In the genomic region with DNA sequence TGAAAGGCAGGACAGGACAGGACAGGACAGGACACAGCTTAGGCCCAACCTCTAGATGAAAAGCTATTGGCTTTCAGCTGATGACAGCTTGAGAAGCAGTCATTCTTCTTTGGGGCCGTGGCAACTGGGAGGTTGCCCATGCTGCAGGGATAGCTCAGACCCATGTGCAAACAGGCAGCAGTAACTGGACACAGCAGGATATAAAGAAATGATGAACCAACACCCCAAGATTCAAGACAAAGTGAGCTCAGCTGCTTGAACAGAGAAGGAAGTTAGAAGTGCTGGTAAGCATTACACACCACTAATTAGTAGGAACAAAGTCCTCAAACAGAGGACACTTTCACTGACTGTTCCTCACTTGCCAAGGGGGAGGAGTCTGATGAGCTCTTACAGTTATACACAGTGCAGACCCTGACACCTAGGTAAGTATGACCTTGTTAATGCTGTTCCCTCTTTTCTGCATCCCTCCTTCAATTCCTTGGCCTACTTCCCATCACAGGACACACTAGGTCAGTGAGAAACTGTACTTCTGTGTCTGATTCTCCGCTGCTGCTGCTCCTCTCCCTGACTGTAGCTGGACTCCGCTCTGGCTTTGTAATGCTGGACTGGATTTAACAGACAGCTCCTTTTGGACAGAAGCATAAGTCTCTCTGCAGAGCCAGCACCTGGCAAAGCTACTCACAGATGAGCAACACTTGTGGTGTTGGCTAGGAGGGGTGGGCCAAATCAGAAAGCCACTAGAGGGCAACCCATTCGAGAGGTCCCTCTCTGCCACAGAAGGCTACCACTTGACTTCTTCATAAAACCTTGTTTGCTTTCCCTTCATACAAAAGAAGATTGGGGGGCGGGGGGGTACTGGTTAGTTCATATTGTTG, we compare ENCODE assay signal across 16 mouse cellular contexts. TPM values are rescaled to one million over a fixed set of nuclear protein-coding genes. Genes with fewer than 3 reads are reported as not detected.
DNase-seq lines count a peak whose midpoint lies in the region; ATAC-seq and TF ChIP-seq lines count a peak whose summit lies in the region.
"Had no signal": no experiment of that assay in that cellular context is flagged by ENCODE, and none has a peak within 500 bp of the region (broad histone marks: within the 10 kb centered on the region; RNA-seq: fewer than 3 reads in every experiment).

No protein-coding gene starts in this region.

- no peak for TF ChIP-seq POLR2A in kidney, adult 2 months (IDR thresholded peaks at IDR 0.05; ENCODE audit: low read depth, low read length)

- 71% methylated on average over 5 of the region's 5 CpGs for WGBS in kidney, adult 2 months
- 85% methylated on average over 5 of the region's 5 CpGs for WGBS in kidney, embryonic 16.5 days

- DNase-seq in cerebellum, postnatal 10 days, result peak; percentile 50 to 61
- no peak for DNase-seq in cerebellum, postnatal 25 days
- peak; percentile 81 for DNase-seq in kidney, adult 2 months
- DNase-seq in gastrocnemius, postnatal 10 days, result peak; percentile 36
- DNase-seq in kidney, postnatal 36 days, result peak; percentile 53 to 71
- no peak for DNase-seq in neural tube, embryonic 10.5 days (ENCODE audit: extremely low spot score, low spot score)
- no peak for DNase-seq in lung, postnatal 4 days
- DNase-seq: adrenal gland, postnatal 36 days; cerebellum, postnatal 36 days; lung, postnatal 14 days; midbrain, embryonic 14.5 days had no signal

- no peak for TF ChIP-seq CTCF in kidney, adult 2 months (conservative IDR thresholded peaks at IDR 0.05; ENCODE audit: insufficient read depth, insufficient read length, low read depth, low read length)

- no peaks in the 10 kb centered on the region for H3K36me3 ChIP-seq in kidney, adult 2 months (ENCODE audit: control insufficient read depth, insufficient read depth, low read length)
- peaks cover 18% of the 10 kb centered on the region for H3K36me3 ChIP-seq in kidney, embryonic 16.5 days (ENCODE audit: insufficient read depth, low read length)

- H3K9me3 ChIP-seq in kidney, embryonic 16.5 days (ENCODE audit: low read length), result no peaks in the 10 kb centered on the region
- H3K9me3 ChIP-seq: embryonic facial prominence, embryonic 12.5 days; forebrain, embryonic 10.5 days had no signal

- H3K27me3 ChIP-seq in kidney, adult 2 months (replicated peaks; ENCODE audit: control insufficient read depth, insufficient read depth, low read length), result no peaks in the 10 kb centered on the region
- no peaks in the 10 kb centered on the region for H3K27me3 ChIP-seq in kidney, embryonic 16.5 days (ENCODE audit: insufficient read depth, low read length)
- H3K27me3 ChIP-seq: embryonic facial prominence, embryonic 12.5 days had no signal

- H3K9ac ChIP-seq in kidney, embryonic 16.5 days (replicated peaks; ENCODE audit: low read length), result no peak overlapping the region
- H3K9ac ChIP-seq: embryonic facial prominence, embryonic 12.5 days; liver, embryonic 14.5 days had no signal

- peaks cover 13% of the 10 kb centered on the region; the same call in 1 of the 2 replicates for H3K4me1 ChIP-seq in kidney, adult 2 months (ENCODE audit: control insufficient read depth, insufficient read depth, low read length)
- no peaks in the 10 kb centered on the region for H3K4me1 ChIP-seq in kidney, embryonic 16.5 days (ENCODE audit: insufficient read depth, low read length)
- H3K4me1 ChIP-seq: embryonic facial prominence, embryonic 12.5 days; forebrain, embryonic 10.5 days had no signal

- H3K27ac ChIP-seq in kidney, adult 2 months (ENCODE audit: insufficient read depth, low read depth, low read length), result peak overlapping the region; percentile 67
- no peak overlapping the region for H3K27ac ChIP-seq in kidney, embryonic 16.5 days (ENCODE audit: low read length)
- H3K27ac ChIP-seq: embryonic facial prominence, embryonic 12.5 days; forebrain, embryonic 10.5 days; liver, embryonic 14.5 days had no signal

- no peak overlapping the region for H3K4me2 ChIP-seq in kidney, embryonic 16.5 days (replicated peaks; ENCODE audit: low read depth, low read length)
- H3K4me2 ChIP-seq: embryonic facial prominence, embryonic 12.5 days had no signal

- H3K4me3 ChIP-seq in kidney, adult 2 months (ENCODE audit: insufficient read depth, low read depth, low read length), result no peak overlapping the region
- no peak overlapping the region for H3K4me3 ChIP-seq in kidney, embryonic 16.5 days (ENCODE audit: low read length)
- H3K4me3 ChIP-seq: embryonic facial prominence, embryonic 12.5 days; forebrain, embryonic 10.5 days had no signal

- no peak for ATAC-seq in kidney, embryonic 16.5 days (ENCODE audit: low FRiP score, low TSS enrichment)
- ATAC-seq: activated CD4-positive, CD25-positive, alpha-beta regulatory T cell, adult 4 months had no signal

RNA-seq across cellular contexts. Expression of a gene that starts 35.3 kb away (rescaled TPM):
- polyA plus RNA-seq in kidney, adult 2 months (2012; rRNA removed), result 32.5 and 38.5 TPM in 2 replicates
- polyA plus RNA-seq in kidney, embryonic 16.5 days (2015; fragmentation: Nextera tagmentation; extraction: Ambion mirVana), result 89.1 and 92.4 TPM in 2 replicates
- total RNA-seq in gastrocnemius, postnatal 10 days (2021), result 10 to 100 TPM; 82.7 to 91.8 TPM

RNA-seq across cellular contexts. Expression of a gene that starts 35.5 kb away (rescaled TPM):
- 11.4 and 12.6 TPM in 2 replicates for polyA plus RNA-seq in kidney, adult 2 months (2012; rRNA removed)
- polyA plus RNA-seq in kidney, embryonic 16.5 days (2015; fragmentation: Nextera tagmentation; extraction: Ambion mirVana), result 2.4 and 3.1 TPM in 2 replicates
- total RNA-seq in gastrocnemius, postnatal 10 days (2021), result 10 to 100 TPM; 30.1 to 32.2 TPM

Comparison
In these comparisons a context has a peak if more than half of its experiments do, and no peak if none do; other contexts are left out.
1. DNase-seq: peak in cerebellum, postnatal 10 days (2 of 2), kidney, adult 2 months (single experiment), gastrocnemius, postnatal 10 days (single experiment) and kidney, postnatal 36 days (2 of 2); none in cerebellum, postnatal 25 days (0 of 2), neural tube, embryonic 10.5 days (single experiment) and lung, postnatal 4 days (0 of 2).